Mouse (Mus musculus): ENCODE measurements around the gene Krt87.

GRCm38 (mm10) chr15:101479666-101480060 lies 41.1 kb upstream of the Krt87 start:
- TF ChIP-seq GATA1 (IDR thresholded peaks at IDR 0.05; ENCODE audit: low read depth, low read length) (no peak), POLR2A (IDR thresholded peaks at IDR 0.05; ENCODE audit: control insufficient read depth in 1 of 2, insufficient read depth in 1 of 2, low read depth in 1 of 2, low read length in 2 of 2, poor library complexity in 1 of 2) (no peak), CTCF (IDR thresholded peaks at IDR 0.05 in 2 of 3, conservative IDR thresholded peaks at IDR 0.05 in 1 of 3; ENCODE audit: control insufficient read depth in 1 of 3, insufficient read depth in 1 of 3, low read depth in 2 of 3, low read length in 3 of 3, poor library complexity in 1 of 3, severe bottlenecking in 1 of 3) (no peak), EP300 (IDR thresholded peaks at IDR 0.05; ENCODE audit: low read depth in 1 of 2, low read length in 2 of 2) (no peak), CHD2 (IDR thresholded peaks at IDR 0.05; ENCODE audit: low read length) (no peak), MAX (IDR thresholded peaks at IDR 0.05; ENCODE audit: low read length) (no peak), TAL1 (IDR thresholded peaks at IDR 0.05; ENCODE audit: low read length) (no peak), NELFE (IDR thresholded peaks at IDR 0.05; ENCODE audit: low read depth, low read length) (no peak), KAT2A (conservative IDR thresholded peaks at IDR 0.05; ENCODE audit: low read depth, low read length) (no peak), TBP (IDR thresholded peaks at IDR 0.05; ENCODE audit: low read depth, low read length) (no peak), ZNF384 (IDR thresholded peaks at IDR 0.05; ENCODE audit: low read depth, low read length) (no peak), TCF12 (IDR thresholded peaks at IDR 0.05; ENCODE audit: low read depth, low read length) (no peak), ELF1 (IDR thresholded peaks at IDR 0.05; ENCODE audit: low read depth, low read length) (no peak)

Data from MEL (cell line).